Mouse (Mus musculus): Measurements from ENCODE around the gene Csnk2a1. TPM values are rescaled to one million over a fixed set of nuclear protein-coding genes. Genes with fewer than 3 reads are reported as not detected.

Csnk2a1 gene
- total RNA-seq, 1 experiment from 2014 or later: 132 TPM

- ATAC-seq (replicated peaks; ENCODE audit: low read depth, poor library complexity, severe bottlenecking): no peak
Measured at GRCm38 (mm10) chr2:152317054-152317453, 90.4 kb downstream of the Csnk2a1 start.

DNA sequence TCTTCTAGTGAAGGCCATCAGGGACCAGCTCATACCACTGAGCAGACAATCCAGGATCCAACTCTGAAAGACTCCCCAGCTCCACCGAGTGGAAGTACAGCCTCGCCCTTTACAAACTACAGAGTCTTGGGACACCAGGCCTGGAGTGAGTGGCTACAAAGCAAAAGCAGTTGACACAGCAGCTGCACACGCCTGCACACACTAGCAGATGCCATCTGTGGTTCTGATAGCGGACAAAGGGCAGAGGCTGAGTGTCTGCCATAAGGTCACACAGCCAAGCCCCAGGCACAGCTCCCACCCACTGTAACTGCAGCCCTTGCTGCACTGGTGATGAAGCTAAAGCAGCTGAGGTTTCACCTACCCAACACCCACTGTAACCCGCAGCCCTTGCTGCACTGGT lies 94.9 kb downstream of the Csnk2a1 start:
- no peak for ATAC-seq (replicated peaks; ENCODE audit: low read depth, poor library complexity, severe bottlenecking)

- ATAC-seq (replicated peaks; ENCODE audit: low read depth, poor library complexity, severe bottlenecking): no peak
Measured at GRCm38 (mm10) chr2:152322198-152322597, 95.6 kb downstream of the Csnk2a1 start.

DNA sequence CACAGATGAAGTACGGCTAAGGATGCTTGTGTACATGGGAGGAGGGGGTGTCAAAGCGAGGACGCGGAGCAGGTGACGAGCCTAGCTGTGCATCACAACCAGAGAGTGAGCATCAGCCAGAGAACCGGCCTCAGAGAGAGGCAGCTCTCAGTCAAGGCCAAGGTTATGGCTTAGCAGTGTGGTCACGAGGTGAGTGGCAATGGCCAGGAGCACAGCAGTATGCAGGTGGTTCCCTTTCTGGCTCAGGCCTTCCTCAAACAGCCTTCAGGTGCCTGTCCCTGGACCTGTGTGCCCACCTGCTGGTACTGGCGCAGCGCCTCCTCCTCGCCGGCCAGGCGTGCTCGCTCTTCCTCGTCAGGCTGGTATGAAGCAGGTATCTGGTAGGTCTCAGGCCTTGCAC lies 97.3 kb downstream of the Csnk2a1 start:
- ATAC-seq (replicated peaks; ENCODE audit: low read depth, poor library complexity, severe bottlenecking): no peak

DNA sequence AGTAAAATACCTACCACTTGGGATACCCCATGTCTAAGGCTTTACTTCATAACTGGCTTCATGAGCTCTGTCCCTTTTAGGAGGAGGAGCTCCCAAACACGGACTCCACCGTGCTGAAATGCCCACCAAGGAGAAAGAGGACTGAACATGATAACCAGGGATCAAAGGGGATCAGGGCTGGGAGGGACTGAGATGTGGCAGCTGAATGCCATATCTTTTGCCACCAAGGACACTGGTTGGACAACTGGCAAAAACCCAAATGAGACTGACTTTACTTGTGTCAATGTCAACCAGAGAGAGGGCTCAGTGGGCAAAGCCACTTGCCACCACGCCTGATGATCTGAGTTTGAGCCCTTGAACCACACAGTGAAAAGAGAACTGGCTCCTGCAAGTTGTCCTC lies 98.2 kb downstream of the Csnk2a1 start:
- no peak for ATAC-seq (replicated peaks; ENCODE audit: low read depth, poor library complexity, severe bottlenecking)

DNA sequence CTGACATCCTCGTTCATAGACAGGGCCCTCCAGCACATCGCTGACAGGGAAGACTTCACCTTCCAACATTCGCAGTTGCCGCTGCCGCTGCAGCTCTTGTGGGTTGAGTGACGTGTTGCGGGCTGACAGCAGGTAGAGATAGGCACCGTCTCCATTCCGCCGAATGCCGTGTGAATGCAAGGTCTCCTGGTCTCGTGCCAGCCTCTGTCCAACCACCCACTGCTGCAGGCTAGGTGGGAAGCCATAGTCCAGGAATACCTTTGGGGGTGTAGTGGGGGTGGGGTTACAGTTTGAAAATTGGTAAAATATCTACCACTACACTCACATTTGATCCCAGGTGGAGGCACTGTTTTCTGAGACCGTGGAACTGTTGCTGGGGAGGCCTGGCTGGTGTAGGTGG lies 99.5 kb downstream of the Csnk2a1 start:
- ATAC-seq (replicated peaks; ENCODE audit: low read depth, poor library complexity, severe bottlenecking): no peak

GRCm38 (mm10) chr2:152326654-152327053 lies 100.0 kb downstream of the Csnk2a1 start:
- no peak for ATAC-seq (replicated peaks; ENCODE audit: low read depth, poor library complexity, severe bottlenecking)

GRCm38 (mm10) chr2:152327980-152328379 lies 101.3 kb downstream of the Csnk2a1 start:
- no peak for ATAC-seq (replicated peaks; ENCODE audit: low read depth, poor library complexity, severe bottlenecking)

DNA sequence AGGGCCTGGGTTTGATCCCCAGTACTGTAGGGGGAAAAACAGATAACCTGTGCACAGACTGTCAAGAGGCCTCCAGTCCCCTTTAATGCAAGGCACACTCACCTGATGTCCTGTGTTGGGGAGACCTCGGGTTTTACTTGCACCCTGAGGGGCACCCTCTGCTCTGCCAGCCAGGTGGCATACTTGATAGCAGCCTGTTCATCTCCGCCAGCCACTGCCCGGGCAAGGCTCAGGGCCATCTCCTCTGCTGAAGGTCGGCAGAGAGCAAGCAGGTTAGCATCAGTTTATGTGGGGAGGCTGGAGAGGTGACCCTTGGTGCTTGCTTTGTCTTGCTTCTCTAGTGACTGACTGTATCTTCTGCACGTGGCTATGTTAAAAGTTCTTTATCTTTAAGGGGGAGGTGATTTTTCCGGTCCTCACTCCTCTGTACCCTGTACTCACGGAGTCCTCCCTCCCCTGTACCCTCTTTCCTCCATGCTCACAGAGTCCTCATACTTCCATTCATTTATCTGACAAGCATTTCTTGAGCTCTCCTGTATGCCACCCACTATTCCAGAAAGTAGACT lies 104.3 kb downstream of the Csnk2a1 start:
- no peak for ATAC-seq (replicated peaks; ENCODE audit: low read depth, poor library complexity, severe bottlenecking)

Other genes starting within 250 kb of the Csnk2a1 start
- gene Fam110a, start 246.6 kb upstream of the Csnk2a1 start, total RNA-seq (2017): 3.4 and 6.7 TPM in 2 replicates
- gene Slc52a3, start 230.3 kb upstream of the Csnk2a1 start, total RNA-seq (2017): 0.87 and 1.1 TPM in 2 replicates
- not detected in 2 replicates for gene Scrt2, start 145.3 kb upstream of the Csnk2a1 start, total RNA-seq (2017)
- 9.8 and 13.2 TPM in 2 replicates for gene Srxn1, start 121.3 kb upstream of the Csnk2a1 start, total RNA-seq (2017)
- gene Tcf15, start 83.3 kb upstream of the Csnk2a1 start, total RNA-seq (2017): 1.2 TPM in 1 of 2 replicates, not detected in the other
- 15.1 and 17.1 TPM in 2 replicates for gene Tbc1d20, start 67.0 kb downstream of the Csnk2a1 start, total RNA-seq (2017)
- gene Rbck1, start 105.8 kb downstream of the Csnk2a1 start, total RNA-seq (2017): 45.6 and 61.9 TPM in 2 replicates
- gene Trib3, start 117.2 kb downstream of the Csnk2a1 start, total RNA-seq (2017): not detected in 2 replicates
- not detected in 2 replicates for gene Nrsn2, start 149.8 kb downstream of the Csnk2a1 start, total RNA-seq (2017)
- gene Sox12, start 171.2 kb downstream of the Csnk2a1 start, total RNA-seq (2017): 3.3 and 3.7 TPM in 2 replicates
- 3.7 and 4.3 TPM in 2 replicates for gene Zcchc3, start 188.2 kb downstream of the Csnk2a1 start, total RNA-seq (2017)
- gene 6820408C15Rik, start 188.7 kb downstream of the Csnk2a1 start, total RNA-seq (2017): not detected in 2 replicates
- gene Defb23, start 237.8 kb downstream of the Csnk2a1 start, total RNA-seq (2017): not detected in 2 replicates